8 mouse cellular contexts compared by ENCODE assay signal in the genomic region with DNA sequence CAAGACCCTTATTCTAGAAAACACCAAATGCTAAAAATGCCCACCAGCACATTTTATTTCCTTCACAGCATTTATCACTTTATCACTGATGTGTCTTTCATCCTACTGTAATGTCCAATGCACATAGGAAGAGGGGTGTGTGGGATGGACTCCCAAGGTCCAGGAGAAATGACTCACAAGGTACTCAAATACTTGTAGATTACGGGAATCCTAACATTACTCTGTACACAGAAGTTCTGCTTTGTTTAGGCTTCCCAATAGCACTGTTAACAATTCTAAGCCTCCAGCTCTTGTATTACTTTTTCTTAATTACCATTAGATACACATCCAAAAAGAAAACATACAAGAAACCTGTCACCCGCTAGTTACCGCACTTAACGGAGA. TPM values are rescaled to one million over a fixed set of nuclear protein-coding genes. Genes with fewer than 3 reads are reported as not detected.
DNase-seq lines count a peak whose midpoint lies in the region; ATAC-seq and TF ChIP-seq lines count a peak whose summit lies in the region.

No protein-coding gene starts in this region.

- H3K4me2 ChIP-seq in embryonic facial prominence, embryonic 12.5 days (replicated peaks) = peak overlapping the region; percentile 61
- peak overlapping the region; percentile 55 for H3K4me2 ChIP-seq in intestine, embryonic 15.5 days (replicated peaks)
- peak overlapping the region; percentile 71 for H3K4me2 ChIP-seq in neural tube, embryonic 12.5 days (replicated peaks)

- no peak for ATAC-seq in embryonic facial prominence, embryonic 12.5 days (ENCODE audit: insufficient number of reproducible peaks, insufficient read depth, low FRiP score, low TSS enrichment)
- ATAC-seq in intestine, embryonic 15.5 days = no peak
- ATAC-seq in neural tube, embryonic 12.5 days (ENCODE audit: low FRiP score, low read depth) = no peak
- no peak for ATAC-seq in cerebellum, adult (ENCODE audit: insufficient number of reproducible peaks, low FRiP score, low TSS enrichment)

- WGBS in lung, adult 2 months = 3% methylated on average over 4 of the region's 4 CpGs
- 1% methylated on average over 4 of the region's 4 CpGs for WGBS in embryonic facial prominence, embryonic 12.5 days
- WGBS in intestine, embryonic 15.5 days = 2% methylated on average over 4 of the region's 4 CpGs
- WGBS in neural tube, embryonic 12.5 days = 2% methylated on average over 4 of the region's 4 CpGs

- DNase-seq in lung, adult 2 months = no peak
- DNase-seq in lung, postnatal 10 days = no peak
- no peak for DNase-seq in T-cell, adult 2 months (ENCODE audit: low spot score)
- DNase-seq in cerebellum, adult 11-12 months = no peak

- TF ChIP-seq POLR2A in lung, adult 2 months (IDR thresholded peaks at IDR 0.05; ENCODE audit: borderline replicate concordance, extremely low read depth, low read depth, low read length) = no peak

- peak overlapping the region; percentile 73 for H3K4me3 ChIP-seq in lung, adult 2 months (replicated peaks; ENCODE audit: extremely low read depth, low read depth, low read length)
- peak overlapping the region; percentile 90 for H3K4me3 ChIP-seq in embryonic facial prominence, embryonic 12.5 days
- H3K4me3 ChIP-seq in intestine, embryonic 15.5 days (replicated peaks) = peak overlapping the region; percentile 96
- peak overlapping the region; percentile 99 for H3K4me3 ChIP-seq in neural tube, embryonic 12.5 days

- H3K27ac ChIP-seq in embryonic facial prominence, embryonic 12.5 days = peak overlapping the region; percentile 100
- peak overlapping the region; percentile 99; the same call in 1 of the 2 replicates for H3K27ac ChIP-seq in intestine, embryonic 15.5 days
- no peak overlapping the region for H3K27ac ChIP-seq in neural tube, embryonic 12.5 days

- no peaks in the 10 kb centered on the region for H3K9me3 ChIP-seq in embryonic facial prominence, embryonic 12.5 days
- H3K9me3 ChIP-seq in intestine, embryonic 15.5 days = no peaks in the 10 kb centered on the region
- H3K9me3 ChIP-seq in neural tube, embryonic 12.5 days = no peaks in the 10 kb centered on the region

- TF ChIP-seq CTCF in lung, adult 2 months (IDR thresholded peaks at IDR 0.05; ENCODE audit: insufficient read depth, low read length) = no peak

- H3K27me3 ChIP-seq in embryonic facial prominence, embryonic 12.5 days = no peaks in the 10 kb centered on the region
- H3K27me3 ChIP-seq in intestine, embryonic 15.5 days (replicated peaks) = no peaks in the 10 kb centered on the region
- H3K27me3 ChIP-seq in neural tube, embryonic 12.5 days (replicated peaks) = no peaks in the 10 kb centered on the region

- H3K9ac ChIP-seq in embryonic facial prominence, embryonic 12.5 days = peak overlapping the region; percentile 99
- H3K9ac ChIP-seq in intestine, embryonic 15.5 days = peak overlapping the region; percentile 99
- peak overlapping the region; percentile 99 for H3K9ac ChIP-seq in neural tube, embryonic 12.5 days

- H3K36me3 ChIP-seq in embryonic facial prominence, embryonic 12.5 days = no peaks in the 10 kb centered on the region
- no peaks in the 10 kb centered on the region for H3K36me3 ChIP-seq in intestine, embryonic 15.5 days
- H3K36me3 ChIP-seq in neural tube, embryonic 12.5 days = no peaks in the 10 kb centered on the region

- peaks cover 8% of the 10 kb centered on the region for H3K4me1 ChIP-seq in lung, adult 2 months (ENCODE audit: control insufficient read depth, insufficient read depth, low read length)
- peaks cover 25% of the 10 kb centered on the region for H3K4me1 ChIP-seq in embryonic facial prominence, embryonic 12.5 days
- 0 out of 2 replicates have a peak, but pooled peaks cover 3% of the 10 kb centered on the region for H3K4me1 ChIP-seq in intestine, embryonic 15.5 days (replicated peaks)
- H3K4me1 ChIP-seq in neural tube, embryonic 12.5 days = peaks cover 17% of the 10 kb centered on the region

RNA-seq across cellular contexts. Expression of a gene that starts 40.4 kb away (rescaled TPM):
- polyA plus RNA-seq in lung, adult 2 months (2012; rRNA removed) = 6.1 and 8.1 TPM in 2 replicates
- polyA plus RNA-seq in embryonic facial prominence, embryonic 12.5 days (2016; fragmentation: Nextera tagmentation; extraction: Ambion mirVana) = 61.0 and 71.2 TPM in 2 replicates
- 21.1 and 28.8 TPM in 2 replicates for polyA plus RNA-seq in intestine, embryonic 15.5 days (2015; fragmentation: Nextera tagmentation; extraction: Ambion mirVana)
- polyA plus RNA-seq in neural tube, embryonic 12.5 days (2016; fragmentation: Nextera tagmentation; extraction: Ambion mirVana) = 65.1 and 65.5 TPM in 2 replicates
